Mouse (Mus musculus): ENCODE data around the gene Mmel1.

Mmel1 gene

GRCm38 (mm10) chr4:154864961-154865760 lies 4.2 kb upstream of the Mmel1 start:
- DNase-seq: peak; percentile 61

- peak; percentile 47 for DNase-seq
Measured at GRCm38 (mm10) chr4:154866391-154866790, 3.0 kb upstream of the Mmel1 start.

- DNase-seq: no peak
Measured at GRCm38 (mm10) chr4:154867257-154867656, 2.1 kb upstream of the Mmel1 start.

GRCm38 (mm10) chr4:154870721-154871120 lies 1.3 kb downstream of the Mmel1 start:
- peak; percentile 4 for DNase-seq

GRCm38 (mm10) chr4:154871757-154872251 lies 2.4 kb downstream of the Mmel1 start:
- peak; percentile 27 for DNase-seq

- peak; percentile 13 for DNase-seq
Measured at GRCm38 (mm10) chr4:154873186-154873585, 3.8 kb downstream of the Mmel1 start.

- peak; percentile 90 for DNase-seq
Measured at GRCm38 (mm10) chr4:154877864-154878548, 8.6 kb downstream of the Mmel1 start.

- DNase-seq: no peak
Measured at GRCm38 (mm10) chr4:154880730-154881129, 11.3 kb downstream of the Mmel1 start.

- DNase-seq: no peak
Measured at GRCm38 (mm10) chr4:154882014-154882659, 12.8 kb downstream of the Mmel1 start.

- DNase-seq: no peak
Measured at GRCm38 (mm10) chr4:154885416-154885815, 16.0 kb downstream of the Mmel1 start.

- DNase-seq: peak; percentile 83
Measured at GRCm38 (mm10) chr4:154886876-154887592, 17.6 kb downstream of the Mmel1 start.

GRCm38 (mm10) chr4:154887593-154888250 lies 18.3 kb downstream of the Mmel1 start:
- peak; percentile 63 for DNase-seq

GRCm38 (mm10) chr4:154890887-154891286 lies 21.5 kb downstream of the Mmel1 start:
- DNase-seq: no peak

GRCm38 (mm10) chr4:154895549-154895948 lies 26.2 kb downstream of the Mmel1 start:
- peak; percentile 50 for DNase-seq

- DNase-seq: peak; percentile 63
Measured at GRCm38 (mm10) chr4:154897676-154898465, 28.5 kb downstream of the Mmel1 start.

- DNase-seq: peak; percentile 92
Measured at GRCm38 (mm10) chr4:154898506-154899446, 29.4 kb downstream of the Mmel1 start, which contains the start of gene Fam213b. TSS of gene Fam213b (minus strand) at chr4:154899135.

GRCm38 (mm10) chr4:154902371-154902770 lies 33.0 kb downstream of the Mmel1 start:
- DNase-seq: no peak

- peak; percentile 89 for DNase-seq
Measured at GRCm38 (mm10) chr4:154904185-154905071, 35.0 kb downstream of the Mmel1 start.

- DNase-seq: peak; percentile 73
Measured at GRCm38 (mm10) chr4:154907833-154908232, 38.4 kb downstream of the Mmel1 start.
